Mouse (Mus musculus) midbrain, embryonic 16.5 days (tissue): ENCODE measurements at regions not wholly inside any gene's neighbourhood (a gene's known extent, or its start where the extent isn't known, plus 50 kb on each side); places are given as distances from the start of the nearest gene placed in this dataset.

Source experiments
- ATAC-seq: fragments of 200-750 bp; cut with Nextera tagmentation; 2 replicates; pipeline ENCODE4 v1.8.0; 2017; ENCODE audit warnings: moderate TSS enrichment
- H3K27ac ChIP-seq: fragments of 300-500 bp; sonication (generic); 2 replicates; pipeline ENCODE4 v1.5.1; 2014; ENCODE audit warnings: mild to moderate bottlenecking, low read length, mixed read lengths
- H3K27me3 ChIP-seq: fragments of 300-500 bp; sonication (generic); 2 replicates; pipeline ENCODE4 v1.6.1; 2014; ENCODE audit warnings: low read depth, low read length, mixed read lengths; ENCODE audit not compliant: control insufficient read depth, insufficient read depth
- H3K36me3 ChIP-seq: fragments of 300-500 bp; sonication (generic); 2 replicates; pipeline ENCODE4 v1.6.1; 2014; ENCODE audit warnings: mild to moderate bottlenecking, low read length, moderate library complexity, mixed read lengths; ENCODE audit not compliant: control insufficient read depth, insufficient read depth
- H3K4me1 ChIP-seq: fragments of 300-500 bp; sonication (generic); 2 replicates; pipeline ENCODE4 v1.6.1; 2014; ENCODE audit warnings: mild to moderate bottlenecking, low read length, mixed read lengths; ENCODE audit not compliant: control insufficient read depth, insufficient read depth
- H3K4me2 ChIP-seq: fragments of 300-500 bp; sonication (generic); 2 replicates; pipeline ENCODE4 v1.6.1; 2014; ENCODE audit warnings: mild to moderate bottlenecking, low read length, mixed read lengths
- H3K4me3 ChIP-seq: fragments of 300-500 bp; sonication (generic); 2 replicates; pipeline ENCODE4 v1.5.1; 2014; ENCODE audit warnings: low read depth, mild to moderate bottlenecking, low read length, moderate library complexity, mixed read lengths
- H3K9ac ChIP-seq: fragments of 300-500 bp; sonication (generic); 2 replicates; pipeline ENCODE4 v1.6.1; 2014; ENCODE audit warnings: low read depth, low read length, mixed read lengths
- H3K9me3 ChIP-seq: fragments of 300-500 bp; sonication (generic); replicated peaks from 2 replicates; pipeline ENCODE4 v1.6.1; 2014; ENCODE audit warnings: mild to moderate bottlenecking, low read length, mixed read lengths; ENCODE audit not compliant: control insufficient read depth, poor library complexity, severe bottlenecking
- WGBS: fragments of 180-500 bp; shearing (Covaris S2); extraction: QIAGEN DNeasy Blood & Tissue Kit; methylation state at CpG from one replicate; pipeline ENCODE4 v1.1.7; 2014; 5-methylcytosine and 5-hydroxymethylcytosine counted together

DNA sequence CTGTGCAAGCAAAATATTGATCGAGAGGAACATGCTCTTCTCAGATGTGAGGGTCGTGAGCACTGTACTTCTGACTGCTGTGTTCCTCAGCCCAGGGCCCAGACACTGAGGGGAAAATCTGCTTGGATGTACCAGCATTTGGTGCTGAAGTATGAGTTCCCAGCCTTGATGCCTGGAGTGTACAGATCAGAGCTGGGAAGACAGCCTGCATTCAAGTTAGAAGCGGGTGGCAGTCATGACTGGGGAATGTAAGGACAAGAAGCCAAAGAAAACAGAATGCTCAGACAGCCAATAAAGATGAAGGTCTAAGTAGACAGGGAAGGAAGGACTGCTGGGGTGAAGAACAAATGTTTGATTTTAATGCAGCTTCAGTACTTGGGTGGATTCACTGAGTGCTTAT lies 148.9 kb downstream of the Lurap1l start:
- WGBS: 94% methylated on average over 3 of the region's 3 CpGs
- Histone ChIP-seq H3K4me2 (no peak overlapping the region), H3K27ac (no peak overlapping the region), H3K9me3 (no peaks in the 10 kb centered on the region), H3K4me1 (no peaks in the 10 kb centered on the region), H3K27me3 (no peaks in the 10 kb centered on the region), H3K9ac (no peak overlapping the region), H3K36me3 (no peaks in the 10 kb centered on the region), H3K4me3 (no peak overlapping the region)
- no peak for ATAC-seq

- no peak for ATAC-seq
- H3K4me1 ChIP-seq: no peaks in the 10 kb centered on the region
- H3K27ac ChIP-seq: no peak overlapping the region
- no peaks in the 10 kb centered on the region for H3K27me3 ChIP-seq
- WGBS: 76% methylated on average over 6 of the region's 6 CpGs
- H3K9me3 ChIP-seq: no peaks in the 10 kb centered on the region
- no peak overlapping the region for H3K4me2 ChIP-seq
- H3K4me3 ChIP-seq: no peak overlapping the region
- no peak overlapping the region for H3K9ac ChIP-seq
- H3K36me3 ChIP-seq: no peaks in the 10 kb centered on the region
Measured at GRCm38 (mm10) chr4:81082290-81082947, 172.0 kb downstream of the Lurap1l start.

DNA sequence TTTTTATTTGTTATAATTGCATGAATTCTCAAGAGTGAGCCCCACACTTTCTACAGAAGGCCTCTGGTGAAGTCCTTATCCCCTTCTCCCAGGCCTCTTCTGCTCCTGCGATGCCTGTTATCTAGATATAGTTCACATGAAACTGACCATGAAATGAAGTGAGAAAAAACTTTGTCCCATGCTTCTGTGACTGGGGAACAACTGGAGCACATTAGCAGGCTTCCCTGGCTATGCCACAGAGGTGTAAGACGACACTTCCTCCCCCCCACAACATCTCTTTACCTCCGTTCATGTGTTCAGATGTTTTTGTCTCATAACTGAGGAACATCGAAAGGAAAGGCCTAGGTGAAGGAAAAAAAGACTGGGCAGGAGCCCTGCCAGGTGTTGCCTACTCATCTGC lies 174.7 kb downstream of the Lurap1l start:
- H3K9me3 ChIP-seq: no peaks in the 10 kb centered on the region
- no peak overlapping the region for H3K4me3 ChIP-seq
- no peak overlapping the region for H3K4me2 ChIP-seq
- H3K4me1 ChIP-seq: no peaks in the 10 kb centered on the region
- WGBS: 67% methylated on average over 4 of the region's 4 CpGs
- no peak for ATAC-seq
- H3K27ac ChIP-seq: no peak overlapping the region
- H3K27me3 ChIP-seq: no peaks in the 10 kb centered on the region
- no peaks in the 10 kb centered on the region for H3K36me3 ChIP-seq
- no peak overlapping the region for H3K9ac ChIP-seq

DNA sequence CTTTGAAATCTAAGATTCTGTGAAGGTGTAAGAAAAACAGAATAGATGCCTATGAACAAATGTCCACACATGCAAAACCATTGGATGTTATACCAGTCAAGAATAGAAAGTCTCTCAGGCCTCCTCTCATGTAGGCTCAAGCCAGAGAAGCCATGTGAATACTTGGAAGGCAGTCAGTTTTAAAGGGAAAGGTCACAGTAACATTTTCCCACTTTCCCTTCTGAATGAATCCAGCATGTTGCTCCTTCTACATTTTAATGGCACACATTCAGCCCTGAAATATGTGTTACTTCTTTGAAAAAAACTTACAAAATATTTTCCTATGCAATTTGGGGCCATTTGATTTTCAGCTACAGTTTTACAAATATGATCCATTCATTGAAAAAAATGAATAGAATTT lies 186.1 kb downstream of the Lurap1l start:
- ATAC-seq: no peak
- H3K27ac ChIP-seq: no peak overlapping the region
- H3K27me3 ChIP-seq: no peaks in the 10 kb centered on the region
- no peak overlapping the region for H3K4me3 ChIP-seq
- no peaks in the 10 kb centered on the region for H3K4me1 ChIP-seq
- H3K9me3 ChIP-seq: no peaks in the 10 kb centered on the region
- no peak overlapping the region for H3K4me2 ChIP-seq
- no peak overlapping the region for H3K9ac ChIP-seq
- H3K36me3 ChIP-seq: no peaks in the 10 kb centered on the region

DNA sequence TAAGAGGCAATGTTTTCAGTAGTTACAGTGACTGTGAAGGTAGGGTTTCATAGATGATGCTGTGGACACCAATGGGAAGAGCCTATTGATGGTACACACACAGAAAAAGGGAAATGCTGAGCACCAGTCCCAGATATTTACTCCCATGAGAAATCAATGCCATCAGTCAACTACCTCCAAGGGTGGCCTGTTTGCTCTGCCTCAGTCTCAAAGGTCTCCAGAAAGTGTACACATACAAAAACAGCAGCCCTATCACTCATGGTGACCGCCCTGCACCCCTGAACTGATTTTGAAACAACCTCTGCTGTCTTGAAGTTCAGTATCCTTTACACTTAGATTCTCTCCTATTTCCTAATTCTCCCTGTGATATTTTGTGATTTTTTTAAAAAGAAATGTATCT lies 187.2 kb downstream of the Lurap1l start:
- no peaks in the 10 kb centered on the region for H3K4me1 ChIP-seq
- H3K36me3 ChIP-seq: no peaks in the 10 kb centered on the region
- H3K27me3 ChIP-seq: no peaks in the 10 kb centered on the region
- no peak overlapping the region for H3K4me2 ChIP-seq
- no peaks in the 10 kb centered on the region for H3K9me3 ChIP-seq
- no peak overlapping the region for H3K9ac ChIP-seq
- ATAC-seq: no peak
- H3K27ac ChIP-seq: no peak overlapping the region
- H3K4me3 ChIP-seq: no peak overlapping the region
- WGBS: 87% methylated on average over 1 of the region's 1 CpGs

DNA sequence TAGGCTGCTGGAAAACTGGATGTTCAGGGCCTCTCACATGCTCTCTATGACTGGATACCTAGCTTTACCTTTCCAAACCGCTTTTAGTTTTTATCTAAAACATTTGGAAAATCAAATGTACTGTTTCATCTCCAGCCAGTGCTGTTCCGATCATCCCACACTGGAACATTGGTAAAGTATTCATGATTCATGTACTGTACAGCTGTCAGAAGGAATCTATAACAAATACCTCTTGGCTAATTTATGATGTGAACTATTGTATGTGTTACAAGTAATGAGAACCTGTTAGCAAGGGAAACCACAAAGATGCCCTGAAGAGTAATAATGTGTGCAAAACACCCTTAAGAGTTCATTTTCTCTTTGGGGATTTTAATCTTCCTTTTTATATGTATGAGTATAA lies 190.6 kb downstream of the Lurap1l start:
- H3K9ac ChIP-seq: no peak overlapping the region
- H3K9me3 ChIP-seq: no peaks in the 10 kb centered on the region
- no peak overlapping the region for H3K27ac ChIP-seq
- no peaks in the 10 kb centered on the region for H3K36me3 ChIP-seq
- no peak for ATAC-seq
- no peak overlapping the region for H3K4me3 ChIP-seq
- no peaks in the 10 kb centered on the region for H3K4me1 ChIP-seq
- no peaks in the 10 kb centered on the region for H3K27me3 ChIP-seq
- WGBS: 82% methylated on average over 2 of the region's 2 CpGs
- no peak overlapping the region for H3K4me2 ChIP-seq

DNA sequence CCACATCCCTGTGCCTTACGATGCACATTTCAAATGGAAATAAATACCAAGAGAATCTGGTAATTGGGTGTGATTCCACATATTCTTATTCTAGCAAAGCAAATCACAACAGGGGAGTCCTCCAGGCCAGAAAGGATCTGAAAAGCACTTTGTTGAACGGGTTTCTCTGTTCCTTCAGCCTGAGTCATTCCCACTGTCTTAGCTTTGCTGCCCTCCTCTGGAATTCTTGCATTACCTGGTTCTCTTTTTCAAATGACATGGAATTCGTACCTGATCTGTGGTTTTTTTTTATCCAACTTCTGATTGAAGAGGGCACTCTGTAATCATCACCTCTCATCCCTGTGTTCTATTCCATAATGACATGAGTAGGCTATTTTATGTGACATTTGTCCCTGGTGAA lies 200.9 kb downstream of the Lurap1l start:
- Histone ChIP-seq H3K27ac (no peak overlapping the region), H3K9ac (no peak overlapping the region), H3K36me3 (no peaks in the 10 kb centered on the region), H3K9me3 (no peaks in the 10 kb centered on the region), H3K4me3 (no peak overlapping the region), H3K4me2 (no peak overlapping the region), H3K4me1 (no peaks in the 10 kb centered on the region), H3K27me3 (no peaks in the 10 kb centered on the region)
- 50% methylated on average over 3 of the region's 3 CpGs for WGBS
- ATAC-seq: no peak

GRCm38 (mm10) chr4:81116411-81116810 lies 206.0 kb downstream of the Lurap1l start:
- no peaks in the 10 kb centered on the region for H3K9me3 ChIP-seq
- H3K4me3 ChIP-seq: no peak overlapping the region
- no peak overlapping the region for H3K27ac ChIP-seq
- no peak overlapping the region for H3K9ac ChIP-seq
- H3K36me3 ChIP-seq: no peaks in the 10 kb centered on the region
- ATAC-seq: no peak
- WGBS: 85% methylated on average over 7 of the region's 7 CpGs
- H3K4me1 ChIP-seq: no peaks in the 10 kb centered on the region
- no peak overlapping the region for H3K4me2 ChIP-seq
- no peaks in the 10 kb centered on the region for H3K27me3 ChIP-seq

- no peak for ATAC-seq
- Histone ChIP-seq H3K9ac (no peak overlapping the region), H3K9me3 (0 out of 2 replicates have a peak, but pooled peaks cover 4% of the 10 kb centered on the region), H3K4me3 (no peak overlapping the region), H3K36me3 (no peaks in the 10 kb centered on the region), H3K27ac (no peak overlapping the region), H3K4me2 (no peak overlapping the region), H3K27me3 (no peaks in the 10 kb centered on the region), H3K4me1 (no peaks in the 10 kb centered on the region)
- WGBS: 36% methylated on average over 3 of the region's 3 CpGs
Measured at GRCm38 (mm10) chr4:81124155-81124554, 213.7 kb downstream of the Lurap1l start.
